Mouse (Mus musculus): ENCODE measurements around the gene Abhd11. TPM values are rescaled to one million over a fixed set of nuclear protein-coding genes. Genes with fewer than 3 reads are reported as not detected.

Gene Abhd11
- polyA plus RNA-seq, 1 experiment from 2014 or later, result 71.1 TPM

DNA sequence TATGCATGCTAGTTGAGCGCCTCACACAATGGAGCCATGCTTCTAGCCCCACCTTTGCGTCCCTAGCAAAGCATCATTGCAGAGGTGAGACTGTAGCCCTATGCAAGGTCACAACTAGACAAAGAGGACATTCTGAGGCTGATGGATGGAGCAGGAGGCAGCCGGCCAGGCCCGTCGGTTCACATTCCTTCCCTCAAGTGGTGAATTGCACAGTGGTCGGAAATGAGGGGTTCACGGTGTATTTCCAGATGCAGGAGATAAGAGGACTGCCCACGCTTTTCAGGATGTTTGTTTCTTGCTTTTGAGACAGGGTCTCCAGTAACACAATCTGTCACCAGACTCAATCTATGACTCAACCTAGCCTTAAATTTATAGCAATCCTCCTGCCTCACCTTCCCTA, 38.3 kb upstream of the Abhd11 start:
- H3K9me3 ChIP-seq (ENCODE audit: control insufficient read depth, low read length), result no peaks in the 10 kb centered on the region
- no peak overlapping the region for H3K9ac ChIP-seq (ENCODE audit: low read depth, low read length)
- no peak overlapping the region for H3K4me3 ChIP-seq (ENCODE audit: low read depth, low read length)
- no peak overlapping the region for H3K27ac ChIP-seq (ENCODE audit: low read depth, low read length)
- H3K4me2 ChIP-seq, result no peak overlapping the region
- peaks cover 15% of the 10 kb centered on the region for H3K4me1 ChIP-seq (replicated peaks; ENCODE audit: control insufficient read depth, insufficient read depth, low read length)
- no peaks in the 10 kb centered on the region for H3K27me3 ChIP-seq (replicated peaks; ENCODE audit: control insufficient read depth, insufficient read depth, low read length)
- DNase-seq (ENCODE audit: low spot score), result no peak
- 69% methylated on average over 8 of the region's 8 CpGs for WGBS
- H3K36me3 ChIP-seq (ENCODE audit: control insufficient read depth, insufficient read depth, low read length), result no peaks in the 10 kb centered on the region
- no peak for ATAC-seq (replicated peaks; ENCODE audit: low FRiP score)

DNA sequence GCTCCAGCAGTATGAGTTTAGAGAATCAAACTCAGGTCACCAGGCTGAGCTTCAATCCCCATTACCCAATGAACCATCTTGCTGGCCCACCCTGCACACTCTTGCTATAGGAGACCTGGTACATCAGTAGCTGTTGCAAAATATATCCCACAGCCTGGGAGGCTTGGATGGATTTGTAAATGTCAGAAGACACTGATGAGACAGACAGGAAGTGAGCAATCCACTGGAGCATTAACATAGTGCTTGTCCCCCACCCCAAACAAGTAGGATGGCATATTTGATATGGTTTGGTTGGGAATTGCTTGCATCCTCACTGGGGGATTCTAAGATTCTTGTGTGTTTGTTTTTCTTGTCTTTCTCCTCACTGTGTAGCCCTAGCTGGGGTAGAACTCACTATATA, 35.9 kb upstream of the Abhd11 start:
- H3K4me1 ChIP-seq (replicated peaks; ENCODE audit: control insufficient read depth, insufficient read depth, low read length), result peaks cover 18% of the 10 kb centered on the region
- no peak for ATAC-seq (replicated peaks; ENCODE audit: low FRiP score)
- no peaks in the 10 kb centered on the region for H3K36me3 ChIP-seq (ENCODE audit: control insufficient read depth, insufficient read depth, low read length)

DNA sequence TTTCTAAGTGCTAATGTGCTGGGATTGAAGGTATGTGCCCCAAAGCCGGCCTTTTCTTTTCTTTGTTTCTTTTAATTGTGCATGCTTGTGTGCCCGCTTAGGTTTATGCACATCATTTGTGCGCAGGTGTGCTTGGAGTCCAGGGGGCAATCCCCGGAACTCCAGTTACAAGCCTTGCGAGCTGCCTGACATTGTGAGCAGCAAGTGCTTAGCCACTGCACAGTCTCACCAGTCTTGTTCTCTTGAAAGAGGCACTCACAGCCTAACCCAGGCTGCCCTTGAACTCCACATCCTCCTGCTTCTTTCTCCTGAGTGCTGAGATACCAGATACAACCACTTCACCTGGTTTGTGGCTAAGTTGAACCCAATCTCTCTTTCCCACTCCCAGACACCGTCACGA, 35.4 kb upstream of the Abhd11 start:
- Histone ChIP-seq H3K4me2 (no peak overlapping the region), H3K9me3 (ENCODE audit: control insufficient read depth, low read length) (no peaks in the 10 kb centered on the region), H3K4me1 (replicated peaks; ENCODE audit: control insufficient read depth, insufficient read depth, low read length) (peaks cover 18% of the 10 kb centered on the region), H3K4me3 (ENCODE audit: low read depth, low read length) (no peak overlapping the region), H3K27me3 (replicated peaks; ENCODE audit: control insufficient read depth, insufficient read depth, low read length) (no peaks in the 10 kb centered on the region), H3K9ac (ENCODE audit: low read depth, low read length) (no peak overlapping the region), H3K27ac (ENCODE audit: low read depth, low read length) (no peak overlapping the region), H3K36me3 (ENCODE audit: control insufficient read depth, insufficient read depth, low read length) (no peaks in the 10 kb centered on the region)
- 79% methylated on average over 7 of the region's 7 CpGs for WGBS
- ATAC-seq (replicated peaks; ENCODE audit: low FRiP score), result no peak
- DNase-seq (ENCODE audit: low spot score), result no peak

More for the DNA sequence above, 35.9 kb upstream of the Abhd11 start:
- H3K27ac ChIP-seq (ENCODE audit: low read depth, low read length), result no peak overlapping the region
- H3K27me3 ChIP-seq (replicated peaks; ENCODE audit: control insufficient read depth, insufficient read depth, low read length), result no peaks in the 10 kb centered on the region
- H3K9ac ChIP-seq (ENCODE audit: low read depth, low read length), result no peak overlapping the region
- no peak for DNase-seq (ENCODE audit: low spot score)
- H3K9me3 ChIP-seq (ENCODE audit: control insufficient read depth, low read length), result no peaks in the 10 kb centered on the region
- no peak overlapping the region for H3K4me2 ChIP-seq
- H3K4me3 ChIP-seq (ENCODE audit: low read depth, low read length), result no peak overlapping the region

DNA sequence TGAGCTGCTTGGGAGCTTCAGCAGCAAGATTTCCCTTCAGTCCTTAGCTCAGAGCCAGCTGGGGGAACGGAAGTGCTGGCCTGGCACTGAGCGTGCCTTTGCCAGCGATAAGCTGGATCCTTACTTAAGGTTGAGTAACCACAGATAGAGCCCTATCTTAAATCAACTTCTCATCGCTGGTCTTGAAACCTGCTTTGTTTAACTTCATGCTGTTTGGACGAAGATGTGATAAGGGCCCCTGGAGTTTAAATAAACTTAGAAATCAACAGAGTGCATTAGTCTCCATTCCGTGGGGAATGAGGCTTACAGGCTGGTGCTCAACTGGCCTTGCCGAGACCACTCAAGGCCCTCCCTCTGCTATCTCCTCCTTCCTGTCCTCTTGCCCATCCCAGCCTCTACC, 34.7 kb upstream of the Abhd11 start:
- WGBS, result 13% methylated on average over 7 of the region's 7 CpGs
- H3K9me3 ChIP-seq (ENCODE audit: control insufficient read depth, low read length), result no peaks in the 10 kb centered on the region
- no peak overlapping the region for H3K9ac ChIP-seq (ENCODE audit: low read depth, low read length)
- H3K4me1 ChIP-seq (replicated peaks; ENCODE audit: control insufficient read depth, insufficient read depth, low read length), result peaks cover 18% of the 10 kb centered on the region
- peak overlapping the region; percentile 34; the same call in 1 of the 2 replicates for H3K27ac ChIP-seq (ENCODE audit: low read depth, low read length)
- H3K36me3 ChIP-seq (ENCODE audit: control insufficient read depth, insufficient read depth, low read length), result no peaks in the 10 kb centered on the region
- ATAC-seq (replicated peaks; ENCODE audit: low FRiP score) (peak; percentile 75), DNase-seq (ENCODE audit: low spot score) (no peak)
- no peaks in the 10 kb centered on the region for H3K27me3 ChIP-seq (replicated peaks; ENCODE audit: control insufficient read depth, insufficient read depth, low read length)
- peak overlapping the region; percentile 35 for H3K4me2 ChIP-seq
- H3K4me3 ChIP-seq (ENCODE audit: low read depth, low read length), result no peak overlapping the region

DNA sequence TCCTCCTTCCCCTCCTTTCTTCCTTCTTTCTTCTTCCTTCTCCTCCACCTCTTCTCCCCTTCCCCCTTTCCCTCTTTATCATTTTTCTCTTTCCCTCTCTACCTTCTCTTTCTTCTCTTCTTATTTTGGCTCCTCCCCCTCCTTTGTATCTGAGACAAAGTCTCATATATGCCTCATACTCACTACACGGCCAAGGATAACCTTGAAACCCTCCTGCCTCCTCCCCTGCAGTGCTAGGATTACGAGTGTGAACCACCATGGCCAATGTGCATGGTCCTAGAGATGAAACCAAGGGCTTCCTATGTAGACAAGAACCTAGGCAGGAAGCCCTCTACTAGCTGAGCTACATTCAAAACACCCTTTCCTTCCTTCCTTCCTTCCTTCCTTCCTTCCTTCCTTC, 34.0 kb upstream of the Abhd11 start:
- no peaks in the 10 kb centered on the region for H3K36me3 ChIP-seq (ENCODE audit: control insufficient read depth, insufficient read depth, low read length)
- DNase-seq (ENCODE audit: low spot score) (no peak), ATAC-seq (replicated peaks; ENCODE audit: low FRiP score) (no peak)
- WGBS, result 31% methylated on average over 2 of the region's 2 CpGs
- no peaks in the 10 kb centered on the region for H3K9me3 ChIP-seq (ENCODE audit: control insufficient read depth, low read length)
- H3K4me3 ChIP-seq (ENCODE audit: low read depth, low read length), result no peak overlapping the region
- peaks cover 18% of the 10 kb centered on the region for H3K4me1 ChIP-seq (replicated peaks; ENCODE audit: control insufficient read depth, insufficient read depth, low read length)
- no peaks in the 10 kb centered on the region for H3K27me3 ChIP-seq (replicated peaks; ENCODE audit: control insufficient read depth, insufficient read depth, low read length)
- 0 out of 2 replicates have a peak overlapping the region, but pooled peaks have one; percentile 34 for H3K27ac ChIP-seq (ENCODE audit: low read depth, low read length)
- no peak overlapping the region for H3K9ac ChIP-seq (ENCODE audit: low read depth, low read length)
- no peak overlapping the region; the same call in 1 of the 2 replicates for H3K4me2 ChIP-seq

DNA sequence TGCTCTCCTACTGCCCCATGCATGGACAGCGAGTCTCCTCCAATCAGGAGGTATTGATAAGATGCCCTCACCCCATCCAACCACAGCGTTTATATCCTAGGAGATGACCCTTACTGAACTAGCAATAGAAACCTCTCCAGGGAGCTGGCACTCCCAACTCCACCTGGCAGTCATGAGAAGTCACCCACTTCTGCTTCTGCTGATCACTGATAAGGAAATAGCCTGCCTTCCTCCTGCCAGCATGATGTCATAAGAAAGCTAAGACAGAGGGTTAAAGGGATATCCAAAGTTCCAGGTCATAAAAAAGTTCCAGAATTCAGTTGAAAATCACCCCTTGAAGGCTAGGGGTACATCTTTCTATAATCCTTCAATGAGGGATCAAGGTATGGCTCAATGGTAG, 32.8 kb upstream of the Abhd11 start:
- Histone ChIP-seq H3K4me3 (ENCODE audit: low read depth, low read length) (no peak overlapping the region), H3K27ac (ENCODE audit: low read depth, low read length) (no peak overlapping the region), H3K9me3 (ENCODE audit: control insufficient read depth, low read length) (no peaks in the 10 kb centered on the region), H3K27me3 (replicated peaks; ENCODE audit: control insufficient read depth, insufficient read depth, low read length) (no peaks in the 10 kb centered on the region), H3K36me3 (ENCODE audit: control insufficient read depth, insufficient read depth, low read length) (no peaks in the 10 kb centered on the region), H3K4me1 (replicated peaks; ENCODE audit: control insufficient read depth, insufficient read depth, low read length) (peaks cover 20% of the 10 kb centered on the region), H3K4me2 (0 out of 2 replicates have a peak overlapping the region, but pooled peaks have one; percentile 3), H3K9ac (ENCODE audit: low read depth, low read length) (no peak overlapping the region)
- WGBS, result 48% methylated on average over 2 of the region's 2 CpGs
- ATAC-seq (replicated peaks; ENCODE audit: low FRiP score), result 0 out of 2 replicates have a peak, but pooled peaks have one; percentile 35
- no peak for DNase-seq (ENCODE audit: low spot score)

DNA sequence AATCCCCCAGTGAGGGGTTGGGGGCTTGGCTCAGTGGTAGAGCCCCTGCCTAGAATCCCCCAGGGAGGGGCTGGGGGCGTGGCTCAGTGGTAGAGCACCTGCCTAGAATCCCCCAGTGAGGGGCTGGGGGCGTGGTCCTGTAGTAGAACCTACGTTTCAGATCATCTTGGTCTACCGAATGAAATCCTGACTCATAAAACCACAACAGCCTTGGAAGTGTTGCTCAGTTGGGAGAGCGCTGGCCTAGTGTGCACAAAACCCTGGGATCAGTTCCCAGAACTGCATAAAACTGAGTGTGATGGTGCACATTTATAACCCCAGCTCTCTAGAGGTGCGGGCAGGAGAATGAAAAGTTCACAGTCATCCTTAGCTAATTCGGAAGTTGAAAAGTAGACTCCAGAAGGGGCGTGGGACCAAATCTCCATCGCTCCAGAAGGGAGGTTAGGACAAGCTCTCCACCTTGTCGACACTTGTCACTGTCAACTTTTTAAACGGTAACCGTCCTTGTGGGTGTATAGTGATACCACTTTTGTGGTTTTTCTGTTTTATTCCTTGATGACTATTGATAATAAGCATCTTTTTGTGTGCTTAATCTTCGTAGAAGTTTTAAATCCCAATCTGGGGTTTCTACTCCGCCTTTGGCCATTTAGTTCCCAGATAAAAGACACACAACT, 32.2 kb upstream of the Abhd11 start:
- no peaks in the 10 kb centered on the region for H3K36me3 ChIP-seq (ENCODE audit: control insufficient read depth, insufficient read depth, low read length)
- no peak overlapping the region for H3K4me3 ChIP-seq (ENCODE audit: low read depth, low read length)
- H3K9ac ChIP-seq (ENCODE audit: low read depth, low read length), result no peak overlapping the region
- no peaks in the 10 kb centered on the region for H3K27me3 ChIP-seq (replicated peaks; ENCODE audit: control insufficient read depth, insufficient read depth, low read length)
- no peak overlapping the region for H3K27ac ChIP-seq (ENCODE audit: low read depth, low read length)
- no peak for ATAC-seq (replicated peaks; ENCODE audit: low FRiP score)
- H3K4me1 ChIP-seq (replicated peaks; ENCODE audit: control insufficient read depth, insufficient read depth, low read length), result peaks cover 23% of the 10 kb centered on the region
- no peak for DNase-seq (ENCODE audit: low spot score)
- H3K4me2 ChIP-seq, result 0 out of 2 replicates have a peak overlapping the region, but pooled peaks have one; percentile 3
- 64% methylated on average over 14 of the region's 14 CpGs for WGBS
- H3K9me3 ChIP-seq (ENCODE audit: control insufficient read depth, low read length), result no peaks in the 10 kb centered on the region

DNA sequence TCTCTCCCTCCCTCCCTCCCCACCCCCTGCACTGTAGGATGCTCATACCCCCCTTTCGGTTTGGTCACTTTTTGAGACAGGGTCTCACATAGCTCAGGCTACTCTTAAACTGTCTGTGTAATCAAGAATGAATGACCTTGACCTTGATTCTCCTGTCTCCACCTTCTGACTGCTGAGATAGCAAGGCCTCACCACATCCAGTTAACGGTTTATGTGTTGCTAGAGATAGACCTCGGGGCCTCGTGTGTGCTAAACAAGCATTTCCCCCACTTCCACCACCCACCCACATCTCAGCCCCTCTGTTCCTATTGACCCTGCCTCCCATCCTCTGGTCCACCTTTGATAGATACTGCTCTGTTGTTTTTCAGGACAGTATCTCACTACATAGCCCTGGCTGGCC, 31.1 kb upstream of the Abhd11 start:
- Histone ChIP-seq H3K27me3 (replicated peaks; ENCODE audit: control insufficient read depth, insufficient read depth, low read length) (no peaks in the 10 kb centered on the region), H3K4me3 (ENCODE audit: low read depth, low read length) (no peak overlapping the region), H3K4me2 (no peak overlapping the region), H3K9ac (ENCODE audit: low read depth, low read length) (no peak overlapping the region), H3K27ac (ENCODE audit: low read depth, low read length) (no peak overlapping the region), H3K4me1 (replicated peaks; ENCODE audit: control insufficient read depth, insufficient read depth, low read length) (peaks cover 23% of the 10 kb centered on the region), H3K9me3 (ENCODE audit: control insufficient read depth, low read length) (no peaks in the 10 kb centered on the region), H3K36me3 (ENCODE audit: control insufficient read depth, insufficient read depth, low read length) (no peaks in the 10 kb centered on the region)
- WGBS, result 41% methylated on average over 4 of the region's 4 CpGs
- ATAC-seq (replicated peaks; ENCODE audit: low FRiP score) (no peak), DNase-seq (ENCODE audit: low spot score) (no peak)

DNA sequence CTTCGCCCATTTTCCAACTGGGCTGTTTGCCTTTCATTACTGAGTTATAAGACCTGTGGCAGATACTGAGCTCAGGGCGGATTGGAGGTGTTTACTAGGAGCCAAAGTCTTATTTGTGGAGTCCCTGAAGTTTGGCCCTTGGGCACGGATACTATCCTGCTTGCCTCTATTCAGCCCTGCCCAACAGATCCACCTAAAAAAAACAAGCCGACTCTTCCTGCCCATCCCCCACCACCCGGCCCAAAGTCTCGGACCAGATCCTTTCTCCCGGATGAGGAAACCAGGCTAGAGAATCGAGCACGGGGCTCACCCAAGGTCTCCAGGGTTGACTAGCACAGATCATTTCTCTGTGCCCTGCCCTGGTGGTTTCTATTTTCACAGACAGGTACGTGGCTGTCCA, 27.8 kb upstream of the Abhd11 start:
- ATAC-seq (replicated peaks; ENCODE audit: low FRiP score), result no peak

More for the DNA sequence above, 27.8 kb upstream of the Abhd11 start:
- no peak for DNase-seq (ENCODE audit: low spot score)
- Histone ChIP-seq H3K9me3 (ENCODE audit: control insufficient read depth, low read length) (no peaks in the 10 kb centered on the region), H3K4me2 (no peak overlapping the region), H3K36me3 (ENCODE audit: control insufficient read depth, insufficient read depth, low read length) (no peaks in the 10 kb centered on the region), H3K27ac (ENCODE audit: low read depth, low read length) (no peak overlapping the region), H3K4me3 (ENCODE audit: low read depth, low read length) (no peak overlapping the region), H3K27me3 (replicated peaks; ENCODE audit: control insufficient read depth, insufficient read depth, low read length) (peaks cover 21% of the 10 kb centered on the region), H3K4me1 (replicated peaks; ENCODE audit: control insufficient read depth, insufficient read depth, low read length) (peaks cover 13% of the 10 kb centered on the region), H3K9ac (ENCODE audit: low read depth, low read length) (no peak overlapping the region)
- WGBS, result 46% methylated on average over 10 of the region's 10 CpGs

Measured in liver, embryonic 11.5 days (tissue).